Mouse (Mus musculus) cerebellum, postnatal 14 days (tissue): Measurements from ENCODE around the gene D6Wsu163e.

ENCODE experiments used
- DNase-seq, 2 experiments: peaks; one replicate each; pipeline ENCODE4 v3.0.0; 2021; ENCODE audit warnings: mixed read lengths in 2 of 2

Gene D6Wsu163e

GRCm38 (mm10) chr6:127010021-127010420, 70.3 kb downstream of the D6Wsu163e start:
- DNase-seq = no peak

GRCm38 (mm10) chr6:127011947-127012535, 72.3 kb downstream of the D6Wsu163e start:
- DNase-seq = no peak

DNA sequence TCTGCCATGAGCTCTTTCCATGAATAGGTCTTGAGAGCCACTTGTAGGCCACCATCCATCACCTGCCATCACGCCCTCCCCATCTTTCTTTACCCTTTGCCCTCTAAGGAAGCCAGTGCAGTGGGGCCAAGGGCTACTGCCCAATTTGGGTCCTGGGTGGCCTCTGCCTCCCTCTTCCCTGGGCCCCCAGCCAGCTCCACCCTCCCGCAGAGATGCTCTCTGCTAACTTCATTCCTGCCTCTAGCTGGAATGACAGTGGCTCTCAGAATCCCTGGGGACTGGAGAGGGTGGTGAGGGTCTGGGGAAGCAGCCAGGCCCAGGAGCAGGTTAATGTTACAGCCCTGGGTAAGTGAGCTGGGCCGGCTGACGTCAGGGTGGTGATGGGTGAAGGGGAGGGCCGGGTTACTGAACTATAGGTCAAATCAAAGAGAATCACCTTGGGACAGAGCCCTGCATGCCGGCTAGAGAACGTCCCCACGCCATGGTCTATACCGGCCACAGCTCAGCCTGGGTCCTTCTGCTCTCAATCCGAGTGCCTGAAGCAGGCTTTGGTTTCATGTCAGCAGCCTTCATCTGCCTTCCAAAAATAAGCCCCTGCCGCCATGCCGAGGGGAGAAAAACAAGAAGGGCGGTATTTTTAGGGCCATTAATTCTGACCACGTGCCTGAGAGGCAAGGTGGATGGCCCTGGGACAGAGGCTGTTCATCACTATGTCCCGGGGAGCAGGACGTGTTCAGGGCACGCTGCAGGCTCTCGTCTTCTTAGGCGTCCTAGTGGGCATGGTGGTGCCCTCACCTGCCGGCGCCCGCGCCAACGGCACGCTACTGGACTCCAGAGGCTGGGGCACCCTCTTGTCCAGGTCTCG, 75.4 kb downstream of the D6Wsu163e start, which contains the start of gene Fgf6:
TSS of gene Fgf6 (plus strand) at position 681 of the 865 bp plus-strand sequence.
- no peak for DNase-seq

DNA sequence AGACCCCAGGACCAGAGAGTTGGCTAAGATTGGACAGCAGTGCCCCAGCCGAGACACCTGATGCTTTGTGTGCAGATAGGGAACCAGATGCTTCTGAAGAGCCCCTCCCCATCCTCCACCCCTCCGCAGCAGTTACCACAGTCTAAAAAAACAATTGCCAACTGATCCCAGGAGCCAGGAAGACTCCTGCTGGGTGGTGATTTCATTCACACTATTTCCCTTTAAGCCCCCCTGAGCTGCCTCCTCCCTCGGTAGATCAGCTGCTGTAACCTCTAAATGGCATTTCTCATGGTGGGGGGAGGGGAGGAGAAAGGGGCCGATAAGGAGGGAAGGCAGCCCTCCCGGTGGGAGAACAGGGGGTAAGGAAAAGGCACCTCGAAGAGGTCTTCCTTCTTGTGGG, 79.5 kb downstream of the D6Wsu163e start:
- no peak for DNase-seq

DNA sequence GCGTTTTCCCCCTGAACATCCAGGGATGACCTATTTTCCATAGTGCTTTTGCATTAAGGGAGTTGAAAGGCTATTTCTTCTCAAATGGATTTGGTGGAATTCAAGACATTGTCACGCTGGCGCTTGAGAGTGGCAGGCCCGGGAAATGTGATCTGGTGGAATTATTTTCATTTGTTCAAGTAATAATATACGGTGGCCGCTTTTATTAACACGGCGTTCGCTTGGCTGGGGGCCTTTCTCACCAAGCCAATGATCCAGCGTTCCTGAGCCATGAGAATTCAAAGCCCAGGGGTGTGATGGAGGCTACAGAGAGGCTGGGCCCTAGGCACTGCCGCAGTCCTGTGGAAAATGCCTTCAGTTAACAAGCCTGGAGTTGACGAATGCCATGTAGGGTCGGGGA, 80.7 kb downstream of the D6Wsu163e start:
- no peak for DNase-seq

DNA sequence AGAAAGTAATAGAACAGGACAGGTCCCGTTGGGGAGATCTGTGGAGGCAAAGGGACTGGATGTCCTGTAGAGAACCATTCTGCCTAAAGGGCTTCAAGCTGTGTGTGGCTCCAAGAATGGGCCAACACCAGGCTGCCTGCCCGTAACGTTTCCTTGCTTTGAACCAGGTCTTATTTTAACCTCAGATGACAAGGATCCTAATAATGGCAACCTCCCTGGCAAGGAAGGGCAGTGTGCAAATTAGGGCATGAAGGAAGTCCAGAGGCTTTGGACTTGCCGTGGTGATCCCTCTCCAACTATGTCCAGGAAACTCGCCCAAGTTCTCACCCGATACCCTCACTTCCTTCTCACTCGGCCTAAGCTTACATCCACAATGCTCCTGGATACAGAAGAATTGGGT, 85.1 kb downstream of the D6Wsu163e start:
- DNase-seq = no peak
